Mouse (Mus musculus) B cell, adult 67 days (primary cell): ENCODE data around the gene Epp13. TPM values are rescaled to one million over a fixed set of nuclear protein-coding genes. Genes with fewer than 3 reads are reported as not detected.

Experiments used
- total RNA-seq, 2 experiments: library from RNA; stranded (reverse); gene quantifications; 4 replicates each; pipeline ENCODE4 v1.2.4; 2023

Epp13 gene
- total RNA-seq, result not detected

GRCm38 (mm10) chr7:6252410-6252809 lies at the start of gene Epp13:
Gene Epp13, plus strand, starts transcription at chr7:6252710.

GRCm38 (mm10) chr7:6221978-6222377 lies 30.5 kb upstream of the Epp13 start, which contains the start of gene Zscan5b:
Gene Zscan5b, plus strand, starts transcription at chr7:6222278.

GRCm38 (mm10) chr7:6285842-6286705 lies 33.6 kb downstream of the Epp13 start, which contains the start of gene Zfp667:
Gene Zfp667, plus strand, starts transcription at chr7:6286579.

GRCm38 (mm10) chr7:6331233-6331956 lies 78.9 kb downstream of the Epp13 start, which contains the start of gene Zfp583:
Gene Zfp583, minus strand, starts transcription at chr7:6331285.

Other genes with a start within 250 kb of the Epp13 start
- gene Vmn1r65, start 241.7 kb upstream of the Epp13 start, total RNA-seq, result not detected
- not detected for gene Nlrp4c, start 207.5 kb upstream of the Epp13 start, total RNA-seq
- gene Zfp787, start 96.7 kb upstream of the Epp13 start, total RNA-seq, result 10 to 100 TPM; 39.7 to 41.2 TPM
- 10 to 100 TPM; 28.4 TPM for gene Zfp444, start 80.5 kb upstream of the Epp13 start, total RNA-seq
- gene Galp, start 55.6 kb upstream of the Epp13 start, total RNA-seq, result not detected
- not detected for gene Zscan5b, start 30.4 kb upstream of the Epp13 start, total RNA-seq
- 1 to 10 TPM; 5.9 to 6.6 TPM for gene Zfp667, start 33.9 kb downstream of the Epp13 start, total RNA-seq
- gene Zfp583, start 78.6 kb downstream of the Epp13 start, total RNA-seq, result 1 to 10 TPM; 1.2 to 1.7 TPM
- gene Gm3854, start 91.0 kb downstream of the Epp13 start, total RNA-seq, result 1 to 10 TPM in 1 of 2 experiments, under 1 TPM in 1; 0.92 to 1.2 TPM
- 1 to 10 TPM; 3.6 to 4.5 TPM for gene Zfp78, start 110.6 kb downstream of the Epp13 start, total RNA-seq
- 1 to 10 TPM; 6.6 to 9.7 TPM for gene Zfp28, start 130.6 kb downstream of the Epp13 start, total RNA-seq
- not detected for gene Smim17, start 146.0 kb downstream of the Epp13 start, total RNA-seq
- gene Gm20715, start 157.6 kb downstream of the Epp13 start, total RNA-seq, result not detected
- gene Olfr1344, start 186.0 kb downstream of the Epp13 start, total RNA-seq, result not detected
- not detected for gene Olfr1336, start 203.5 kb downstream of the Epp13 start, total RNA-seq
- gene Olfr1346, start 214.4 kb downstream of the Epp13 start, total RNA-seq, result not detected
- gene Olfr5, start 234.2 kb downstream of the Epp13 start, total RNA-seq, result not detected
- not detected for gene Olfr1347, start 247.0 kb downstream of the Epp13 start, total RNA-seq